Mouse (Mus musculus) liver, embryonic 14.5 days (tissue): ENCODE measurements around the gene Ifitm6. TPM values are rescaled to one million over a fixed set of nuclear protein-coding genes. Genes with fewer than 3 reads are reported as not detected.

Source experiments
- ATAC-seq: fragments of 200-750 bp; cut with Nextera tagmentation; 2 replicates; pipeline ENCODE4 v1.8.0; 2017; ENCODE audit warnings: moderate number of reproducible peaks, mild to moderate bottlenecking, moderate library complexity; ENCODE audit not compliant: insufficient read depth
- DNase-seq, 3 experiments: peaks; one replicate each; pipeline ENCODE4 v3.0.0-alpha.2; 2012 to 2013; ENCODE audit warnings: low read depth in 3 of 3, low spot score in 3 of 3
- H3K27ac ChIP-seq: fragments of 300-500 bp; sonication (generic); 2 replicates; pipeline ENCODE4 v1.5.1; 2014; ENCODE audit warnings: moderate library complexity, mild to moderate bottlenecking, control low read depth, inconsistent platforms
- H3K27me3 ChIP-seq: fragments of 300-500 bp; sonication (generic); 2 replicates; pipeline ENCODE4 v1.6.1; 2014; ENCODE audit warnings: mild to moderate bottlenecking, low read length, moderate library complexity; ENCODE audit not compliant: control insufficient read depth, insufficient read depth
- H3K36me3 ChIP-seq: fragments of 300-500 bp; sonication (generic); replicated peaks from 2 replicates; pipeline ENCODE4 v1.6.1; 2014; ENCODE audit warnings: low read depth; ENCODE audit not compliant: control insufficient read depth, insufficient read depth
- H3K4me1 ChIP-seq, 2 experiments: fragments of 200-500 bp in 1 of 2; fragments of 300-500 bp in 1 of 2; sonication (generic) in 1 of 2; replicated peaks; 2 replicates each; pipeline ENCODE4 v1.6.1; 2012 to 2014; ENCODE audit warnings: antibody characterized with exemption in 1 of 2, inconsistent platforms in 1 of 2, low read length in 1 of 2; ENCODE audit not compliant: control insufficient read depth in 2 of 2, insufficient read depth in 2 of 2
- H3K4me2 ChIP-seq: fragments of 300-500 bp; sonication (generic); 2 replicates; pipeline ENCODE4 v1.6.1; 2014; ENCODE audit warnings: low read depth, mild to moderate bottlenecking, control low read depth, moderate library complexity
- H3K4me3 ChIP-seq, 2 experiments: fragments of 200-500 bp in 1 of 2; fragments of 300-500 bp in 1 of 2; sonication (generic) in 1 of 2; 2 replicates each; pipeline ENCODE4 v1.5.1; 2012 to 2014; ENCODE audit warnings: low read depth in 2 of 2, low read length in 2 of 2, mild to moderate bottlenecking in 2 of 2, control low read depth in 1 of 2, inconsistent platforms in 1 of 2, moderate library complexity in 1 of 2; ENCODE audit not compliant: insufficient read depth in 1 of 2
- H3K9ac ChIP-seq: fragments of 300-500 bp; sonication (generic); replicated peaks from 2 replicates; pipeline ENCODE4 v1.6.1; 2014; ENCODE audit warnings: mild to moderate bottlenecking, control low read depth, moderate library complexity
- H3K9me3 ChIP-seq: fragments of 300-500 bp; sonication (generic); 2 replicates; pipeline ENCODE4 v1.6.1; 2016; ENCODE audit warnings: low read length, mixed read lengths; ENCODE audit not compliant: control insufficient read depth
- CTCF ChIP-seq: IDR thresholded peaks from 2 replicates; pipeline ENCODE4 v1.5.1; 2016; ENCODE audit warnings: antibody characterized with exemption, low read depth, control low read depth
- EP300 ChIP-seq: IDR thresholded peaks from 2 replicates; pipeline ENCODE4 v1.6.1; 2016; ENCODE audit warnings: antibody characterized with exemption, low read depth
- WGBS: fragments of 180-500 bp; shearing (Covaris S2); extraction: QIAGEN DNeasy Blood & Tissue Kit; methylation state at CpG from one replicate; pipeline ENCODE4 v1.1.7; 2014; ENCODE audit not compliant: insufficient replicate concordance; 5-methylcytosine and 5-hydroxymethylcytosine counted together
- polyA plus RNA-seq, 2 experiments: library from polyadenylated mRNA; depleted of rRNA in 1 of 2; stranded (reverse) in 1 of 2; unstranded in 1 of 2; fragments of >200 nt; fragmentation: Nextera tagmentation in 1 of 2; extraction: Ambion mirVana in 1 of 2; gene quantifications; 2 replicates each; pipeline versions ENCODE4 v1.2.1 to v1.2.3; 2012 to 2014

The Ifitm6 gene
- polyA plus RNA-seq, 2 experiments, result 9.2 to 9.6 TPM

- Histone ChIP-seq H3K36me3 (no peaks in the 10 kb centered on the region), H3K27me3 (no peaks in the 10 kb centered on the region), H3K9me3 (no peaks in the 10 kb centered on the region), H3K4me3 (no peak overlapping the region), H3K4me2 (peak overlapping the region; percentile 34), H3K27ac (peak overlapping the region; percentile 62), H3K9ac (0 out of 2 replicates have a peak overlapping the region, but pooled peaks have one; percentile 23), H3K4me1 (peaks cover 47 to 57% of the 10 kb centered on the region in 2 experiments)
- DNase-seq (peak; percentile 45 to 63 (median 51)), ATAC-seq (peak; percentile 70)
- TF ChIP-seq CTCF, result no peak
- peak; percentile 78 for TF ChIP-seq EP300
- 10% methylated on average over 4 of the region's 4 CpGs for WGBS
Measured at GRCm38 (mm10) chr7:141042539-141042938, 24.8 kb upstream of the Ifitm6 start.

DNA sequence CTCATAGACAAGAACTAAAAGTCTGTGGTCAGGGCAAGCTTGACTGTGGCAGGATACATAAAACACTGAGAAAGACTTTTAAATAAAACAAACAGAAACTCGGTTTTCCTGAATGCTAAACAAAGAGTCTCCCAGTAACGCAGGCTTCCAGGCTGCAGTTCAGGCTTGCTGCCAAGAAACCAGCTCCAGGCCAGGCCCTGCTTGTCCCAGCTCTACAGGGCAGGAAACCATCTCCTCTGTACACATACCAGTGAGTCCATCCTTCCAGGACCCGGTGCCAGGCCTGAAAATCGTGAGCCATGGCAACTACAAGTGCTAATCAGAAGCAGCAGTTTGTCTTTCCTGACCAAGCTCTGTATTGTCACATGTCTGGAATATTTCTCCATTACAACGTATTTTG, 23.9 kb upstream of the Ifitm6 start:
- no peak for ATAC-seq
- WGBS, result 30% methylated on average over 5 of the region's 5 CpGs
- Histone ChIP-seq H3K27me3 (no peaks in the 10 kb centered on the region), H3K36me3 (no peaks in the 10 kb centered on the region), H3K27ac (peak overlapping the region; percentile 60), H3K4me3 (no peak overlapping the region), H3K9ac (no peak overlapping the region), H3K9me3 (no peaks in the 10 kb centered on the region), H3K4me1 (peaks cover 38 to 50% of the 10 kb centered on the region in 2 experiments), H3K4me2 (no peak overlapping the region)
- TF ChIP-seq CTCF, result no peak
- no peak for TF ChIP-seq EP300
- DNase-seq, result no peak

- no peak overlapping the region for H3K4me2 ChIP-seq
- ATAC-seq (no peak), DNase-seq (no peak)
- WGBS, result 61% methylated on average over 6 of the region's 9 CpGs
- H3K4me3 ChIP-seq, result no peak overlapping the region
- H3K27ac ChIP-seq, result peak overlapping the region; percentile 60
- no peaks in the 10 kb centered on the region for H3K9me3 ChIP-seq
- TF ChIP-seq CTCF (no peak), EP300 (no peak)
- H3K27me3 ChIP-seq, result no peaks in the 10 kb centered on the region
- H3K9ac ChIP-seq, result no peak overlapping the region
- H3K36me3 ChIP-seq, result no peaks in the 10 kb centered on the region
- H3K4me1 ChIP-seq, result peaks cover 34 to 45% of the 10 kb centered on the region in 2 experiments
Measured at GRCm38 (mm10) chr7:141040867-141041606, 23.3 kb upstream of the Ifitm6 start.

- no peak for TF ChIP-seq EP300
- TF ChIP-seq CTCF, result no peak
Measured at GRCm38 (mm10) chr7:141039386-141040107, 21.8 kb upstream of the Ifitm6 start.

More at GRCm38 (mm10) chr7:141039386-141040107, 21.8 kb upstream of the Ifitm6 start:
- H3K4me3 ChIP-seq, result no peak overlapping the region
- H3K4me1 ChIP-seq, result peaks cover 34 to 42% of the 10 kb centered on the region in 2 experiments
- H3K9me3 ChIP-seq, result no peaks in the 10 kb centered on the region
- H3K27ac ChIP-seq, result no peak overlapping the region
- ATAC-seq (no peak), DNase-seq (no peak)
- H3K9ac ChIP-seq, result no peak overlapping the region
- H3K27me3 ChIP-seq, result no peaks in the 10 kb centered on the region
- WGBS, result 86% methylated on average over 4 of the region's 4 CpGs
- no peak overlapping the region for H3K4me2 ChIP-seq
- H3K36me3 ChIP-seq, result no peaks in the 10 kb centered on the region
